Mouse (Mus musculus): Measurements from ENCODE around the gene Dpp8.
A peak's percentile ranks its signal among the peaks of the same experiment; 100 is the strongest.
"Not testable (repeated sequence)": the region's sequence is repeated elsewhere in the genome, so short reads cannot be mapped to it uniquely, and the experiment has no call there.

Gene Dpp8

GRCm38 (mm10) chr9:65032269-65033108 is at the start of gene Dpp8:
Gene Dpp8, plus strand, starts transcription at chr9:65032414.
- DNase-seq (ENCODE audit: low spot score) = peak; percentile 94

GRCm38 (mm10) chr9:64985037-64985794 is 47.0 kb upstream of the Dpp8 start:
- no peak for DNase-seq (ENCODE audit: low spot score)

- DNase-seq (ENCODE audit: low spot score) = no peak
Observed at GRCm38 (mm10) chr9:64985807-64986206, 46.4 kb upstream of the Dpp8 start.

DNA sequence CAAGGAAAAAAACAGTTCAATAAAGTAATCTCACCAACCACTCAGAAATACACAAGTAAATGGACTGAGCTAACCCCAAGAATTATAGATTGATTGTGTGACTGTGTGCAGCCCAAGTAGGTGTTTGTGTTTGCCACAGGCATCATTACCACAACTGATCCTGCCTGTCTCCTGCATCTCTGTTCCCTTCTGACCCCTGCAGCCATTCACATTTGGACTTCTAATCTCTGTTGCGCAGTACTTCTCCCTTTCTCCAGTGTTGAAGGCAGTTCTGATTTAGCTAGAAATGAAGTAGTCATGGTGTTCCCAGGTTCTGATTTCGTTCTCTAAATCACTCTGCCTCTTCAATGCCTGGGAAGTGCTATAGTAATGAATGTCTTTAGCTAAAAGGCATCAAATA is 44.6 kb upstream of the Dpp8 start:
- no peak for DNase-seq (ENCODE audit: low spot score)

- DNase-seq (ENCODE audit: low spot score) = no peak
Observed at GRCm38 (mm10) chr9:64988443-64988842, 43.8 kb upstream of the Dpp8 start.

GRCm38 (mm10) chr9:64990291-64990690 is 41.9 kb upstream of the Dpp8 start:
- no peak for DNase-seq (ENCODE audit: low spot score)

DNA sequence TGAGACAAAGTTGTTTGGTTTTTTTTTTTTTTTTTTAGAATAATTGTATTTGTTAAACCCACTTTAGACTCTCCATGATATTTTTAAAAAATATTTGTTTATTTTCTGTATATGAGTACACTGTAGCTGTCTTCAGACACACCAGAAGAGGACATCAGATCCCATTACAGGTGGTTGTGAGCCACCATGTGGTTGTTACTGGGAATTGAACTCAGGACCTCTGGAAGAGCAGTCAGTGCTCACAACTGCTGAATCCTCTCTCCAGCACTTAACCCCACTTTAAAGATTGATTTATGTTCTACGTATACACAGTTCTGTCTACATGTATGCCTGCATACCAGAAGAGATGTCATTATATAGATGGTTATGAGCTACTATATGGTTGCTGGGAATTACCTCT is 36.8 kb upstream of the Dpp8 start:
- not testable (repeated sequence) for DNase-seq (ENCODE audit: low spot score)

DNA sequence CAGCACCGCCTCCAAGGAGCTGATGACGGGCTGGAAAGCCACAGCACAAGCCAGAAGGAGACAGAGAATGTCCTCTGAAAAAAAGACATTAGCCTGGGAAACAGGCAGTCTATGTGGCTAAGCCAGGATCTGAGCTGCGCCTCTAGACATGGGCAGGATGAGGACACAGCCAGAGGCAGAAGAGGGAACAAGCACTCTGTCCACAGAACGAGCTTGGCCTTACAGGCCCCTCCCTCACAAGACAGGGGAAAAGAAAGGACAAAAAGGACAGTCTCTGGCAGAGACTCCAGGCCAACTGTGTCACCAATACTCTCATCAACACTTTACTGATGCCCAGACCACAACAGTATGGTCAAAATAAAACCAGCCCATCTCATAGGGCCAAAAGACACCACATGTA is 30.7 kb upstream of the Dpp8 start:
- no peak for DNase-seq (ENCODE audit: low spot score)

- DNase-seq (ENCODE audit: low spot score) = no peak
Observed at GRCm38 (mm10) chr9:65005737-65006136, 26.5 kb upstream of the Dpp8 start.

DNA sequence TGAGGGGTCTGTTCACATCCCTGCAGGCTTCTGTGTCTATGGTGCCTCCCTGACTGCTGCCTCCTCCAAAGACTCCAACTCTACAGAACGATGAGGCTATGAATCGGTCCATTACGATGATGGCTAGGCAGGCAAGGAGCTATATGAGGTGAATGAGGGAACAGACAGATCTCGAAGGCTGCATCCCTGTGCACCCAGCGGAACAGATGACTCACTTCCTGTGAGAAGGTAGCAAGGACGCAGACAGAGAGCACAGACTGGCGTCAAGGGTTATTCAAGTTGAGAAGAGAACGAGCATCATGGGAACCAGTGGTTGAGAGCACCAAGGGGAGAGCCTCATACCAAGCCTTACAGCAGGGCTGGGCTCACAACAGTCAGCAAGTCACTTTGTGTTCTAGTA is 21.6 kb upstream of the Dpp8 start:
- no peak for DNase-seq (ENCODE audit: low spot score)

GRCm38 (mm10) chr9:65011304-65011703 is 20.9 kb upstream of the Dpp8 start:
- no peak for DNase-seq (ENCODE audit: low spot score)

- no peak for DNase-seq (ENCODE audit: low spot score)
Observed at GRCm38 (mm10) chr9:65015461-65016222, 16.6 kb upstream of the Dpp8 start.

DNA sequence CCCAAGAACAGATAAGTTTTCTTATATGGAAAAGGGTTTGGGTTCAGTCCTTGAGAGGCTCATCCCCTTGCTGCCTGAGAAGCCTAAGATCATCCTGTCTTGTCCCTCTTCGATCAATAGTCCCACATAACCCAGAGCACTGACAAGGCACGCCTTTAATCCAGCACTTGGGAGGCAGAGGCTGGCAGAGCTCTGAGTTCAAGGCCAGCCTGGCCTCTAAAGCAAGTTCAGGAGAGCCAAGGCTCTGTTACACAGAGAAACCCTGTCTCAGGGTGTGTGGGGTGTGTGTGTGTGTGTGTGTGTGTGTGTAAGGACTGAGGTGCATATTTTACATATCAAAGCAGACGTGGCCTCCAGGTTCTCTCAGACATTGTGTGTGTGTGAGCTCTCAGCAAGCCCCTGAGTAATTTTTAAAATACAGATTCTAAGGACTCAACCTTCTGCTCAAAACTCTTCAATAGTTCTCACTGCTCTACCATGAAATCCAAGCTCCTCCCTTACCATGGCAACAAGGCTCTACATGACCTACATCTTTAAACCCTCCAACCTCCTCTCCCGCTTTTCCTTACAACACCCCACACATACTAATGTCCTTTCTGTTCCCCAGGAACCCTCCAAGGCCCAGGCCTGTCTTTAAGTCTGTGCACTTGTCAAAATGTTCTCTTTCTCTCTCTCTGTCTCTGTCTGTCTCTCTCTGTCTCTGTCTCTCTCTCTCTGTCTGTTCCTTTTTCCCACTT is 15.8 kb upstream of the Dpp8 start:
- no peak for DNase-seq (ENCODE audit: low spot score)

- DNase-seq (ENCODE audit: low spot score) = no peak
Observed at GRCm38 (mm10) chr9:65016978-65017827, 15.0 kb upstream of the Dpp8 start.

GRCm38 (mm10) chr9:65017896-65018295 is 14.3 kb upstream of the Dpp8 start:
- DNase-seq (ENCODE audit: low spot score) = no peak

DNA sequence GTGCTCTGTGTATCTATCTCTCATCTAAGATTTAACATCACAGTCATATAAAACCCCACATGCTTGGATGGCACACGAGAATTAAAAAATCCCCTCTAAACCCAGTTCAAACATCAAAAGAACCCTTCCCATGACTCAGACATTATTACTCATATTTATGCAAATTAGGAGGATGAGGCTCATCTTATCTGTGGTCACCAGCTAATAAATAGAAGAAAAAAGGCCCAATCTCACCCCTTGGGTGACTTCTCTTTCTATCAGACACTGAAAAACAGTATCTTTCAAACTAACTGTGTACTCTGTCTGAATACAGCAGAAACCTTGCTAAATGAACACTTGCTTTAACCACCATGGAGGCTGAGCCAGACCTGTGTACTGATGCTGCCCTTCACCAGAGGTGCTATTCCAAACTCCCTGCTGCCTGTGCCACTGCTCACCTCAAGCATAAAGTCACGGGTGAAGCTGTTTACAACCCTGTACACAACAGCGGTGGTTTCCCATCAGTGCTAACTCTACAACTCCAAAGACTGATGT is 13.6 kb upstream of the Dpp8 start:
- DNase-seq (ENCODE audit: low spot score) = no peak

DNA sequence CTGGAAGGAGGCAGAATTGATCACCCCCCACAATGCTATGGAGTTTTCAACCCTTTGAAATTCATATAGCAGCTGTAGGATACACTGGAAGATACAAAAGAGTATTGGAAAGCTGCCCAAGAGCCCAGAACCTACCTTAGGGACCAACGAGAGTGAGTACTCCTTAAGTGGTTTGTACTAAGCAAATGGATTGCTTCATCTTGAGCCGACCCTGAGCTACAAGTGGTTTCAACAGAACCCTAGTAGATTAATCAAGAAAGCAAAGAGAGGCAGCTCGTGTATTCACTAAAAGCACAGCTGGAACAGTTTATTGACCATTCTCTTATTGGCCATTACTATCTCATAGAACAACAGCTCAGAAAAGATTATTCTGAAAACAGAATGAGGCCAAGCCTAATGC is 13.1 kb upstream of the Dpp8 start:
- DNase-seq (ENCODE audit: low spot score) = no peak

- DNase-seq (ENCODE audit: low spot score) = no peak
Observed at GRCm38 (mm10) chr9:65020128-65020527, 12.1 kb upstream of the Dpp8 start.

DNA sequence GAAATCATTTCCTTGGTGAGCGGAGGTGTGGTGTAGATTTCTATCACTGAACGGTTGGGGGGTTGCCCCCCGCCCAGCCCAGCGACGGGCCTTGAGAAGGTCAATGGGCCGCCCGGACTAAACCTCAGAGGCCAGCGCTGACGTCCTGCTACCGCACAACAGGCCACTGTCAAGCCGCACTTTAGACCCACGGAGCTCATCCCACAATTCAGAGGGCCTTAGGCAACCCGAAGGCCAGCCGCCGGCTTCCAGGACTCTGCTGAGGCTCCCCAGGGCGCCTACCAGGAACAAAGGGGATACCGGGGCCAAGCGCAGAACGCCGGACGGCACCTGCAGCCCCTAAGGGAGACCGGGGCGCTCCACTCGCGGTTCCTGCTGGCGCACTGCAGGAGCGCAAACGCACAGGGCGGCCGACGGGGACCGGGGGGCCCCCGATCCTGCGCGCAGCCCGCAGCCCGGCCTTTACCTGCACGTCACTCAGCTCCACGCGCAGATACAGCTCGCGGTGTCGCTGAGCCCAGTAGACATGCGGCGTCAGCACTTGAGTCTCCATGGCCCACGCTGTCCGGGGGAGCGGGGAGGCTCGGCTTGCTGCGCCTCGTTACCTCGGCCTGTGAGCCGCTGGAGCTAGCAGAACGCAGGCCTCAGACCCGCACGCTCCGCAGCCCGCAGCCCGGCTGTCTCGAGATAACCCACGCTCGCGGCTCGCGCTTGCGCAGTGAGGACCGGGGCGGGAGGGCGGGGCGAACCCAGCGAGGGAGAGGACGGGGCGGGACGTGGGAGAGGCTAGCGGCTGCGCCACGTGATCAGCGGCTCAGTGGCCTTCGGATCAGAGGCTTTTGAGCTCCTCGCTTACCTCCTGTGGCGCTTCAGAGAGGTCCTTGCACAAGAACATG is 11.0 kb upstream of the Dpp8 start, which contains the start of gene Hacd3:
Gene Hacd3, minus strand, starts transcription at position 703 of the 896 bp plus-strand sequence.
- peak; percentile 76 for DNase-seq (ENCODE audit: low spot score)

Measured in ovary, postnatal 14 days (tissue).